25 mouse cellular contexts compared by ENCODE assay signal in the genomic region with DNA sequence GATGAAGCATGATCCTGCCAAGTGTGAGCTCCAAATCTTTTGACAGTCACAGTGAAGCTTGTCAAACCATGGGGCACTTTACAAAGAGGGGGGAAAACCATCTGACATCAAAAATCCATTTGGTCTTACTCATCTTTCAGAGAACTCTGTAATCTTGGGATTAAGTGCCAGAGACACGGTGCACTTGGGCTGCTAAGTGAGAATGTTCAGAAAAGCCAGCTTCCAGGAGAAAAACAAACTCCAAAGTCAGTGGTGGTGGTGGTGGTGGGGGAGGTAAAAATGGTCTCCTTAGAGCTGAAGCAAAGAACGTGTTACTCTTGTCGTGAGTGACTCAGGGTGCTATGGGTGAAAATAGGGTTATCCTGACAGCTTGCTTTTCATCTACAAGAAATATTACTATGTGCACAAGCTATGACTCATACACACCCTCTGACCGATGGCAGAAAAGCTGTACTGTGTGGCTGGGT. TPM values are rescaled to one million over a fixed set of nuclear protein-coding genes. Genes with fewer than 3 reads are reported as not detected.
DNase-seq lines count a peak whose midpoint lies in the region; ATAC-seq lines count a peak whose summit lies in the region.
"Had no signal": no experiment of that assay in that cellular context is flagged by ENCODE, and none has a peak within 500 bp of the region (broad histone marks: within the 10 kb centered on the region; RNA-seq: fewer than 3 reads in every experiment).

No protein-coding gene starts in this region.

- peaks cover 19% of the 10 kb centered on the region for H3K4me1 ChIP-seq in stomach, embryonic 16.5 days (ENCODE audit: control insufficient read depth, insufficient read depth, low read length)
- H3K4me1 ChIP-seq: forebrain, embryonic 15.5 days; liver, embryonic 15.5 days; midbrain, embryonic 13.5 days had no signal

- peak; percentile 80 for ATAC-seq in stomach, embryonic 16.5 days (ENCODE audit: insufficient read depth, low FRiP score)
- ATAC-seq: forebrain, embryonic 15.5 days; hindbrain, postnatal 0 days; intestine, embryonic 16.5 days; midbrain, embryonic 13.5 days had no signal

- peak overlapping the region; percentile 70 for H3K27ac ChIP-seq in stomach, embryonic 16.5 days (ENCODE audit: low read length)
- H3K27ac ChIP-seq: forebrain, embryonic 15.5 days; heart, embryonic 10.5 days; hindbrain, postnatal 0 days; left cerebral cortex, adult 2 months; liver, embryonic 15.5 days; midbrain, embryonic 13.5 days had no signal

- WGBS in stomach, embryonic 16.5 days = 27% methylated on average over 4 of the region's 4 CpGs

- no peaks in the 10 kb centered on the region for H3K27me3 ChIP-seq in stomach, embryonic 16.5 days (ENCODE audit: control insufficient read depth, insufficient read depth, low read length)
- H3K27me3 ChIP-seq: forebrain, embryonic 15.5 days; liver, embryonic 15.5 days; midbrain, embryonic 13.5 days had no signal

- H3K4me3 ChIP-seq in stomach, embryonic 16.5 days (replicated peaks; ENCODE audit: low read length) = no peak overlapping the region
- H3K4me3 ChIP-seq: forebrain, embryonic 15.5 days; heart, embryonic 10.5 days; left cerebral cortex, adult 2 months; liver, embryonic 15.5 days; midbrain, embryonic 13.5 days had no signal

- DNase-seq in 416B (ENCODE audit: low read depth) = peak; percentile 32
- DNase-seq in fibroblast of lung, adult 2 months (ENCODE audit: low read depth) = peak; percentile 57
- peak; percentile 42 for DNase-seq in lung, postnatal 14 days
- no peak for DNase-seq in layer of hippocampus, postnatal 10 days (ENCODE audit: low spot score in 2 of 2)
- no peak for DNase-seq in kidney, postnatal 4 days
- no peak for DNase-seq in spleen, adult 12 weeks (ENCODE audit: low spot score)
- DNase-seq: adrenal gland, postnatal 10 days; cerebellum, adult 2 months; cerebellum, postnatal 25 days; gastrocnemius, postnatal 10 days; kidney, adult 9 months; kidney, postnatal 14 days; left cerebral cortex, postnatal 4 days; liver; thymus, adult 18-20 months; thymus, postnatal 4 days had no signal

- H3K9me3 ChIP-seq in stomach, embryonic 16.5 days (replicated peaks; ENCODE audit: control insufficient read depth, low read length) = no peaks in the 10 kb centered on the region
- H3K9me3 ChIP-seq: forebrain, embryonic 15.5 days; heart, embryonic 10.5 days; liver, embryonic 15.5 days; midbrain, embryonic 13.5 days had no signal

- H3K4me2 ChIP-seq in stomach, embryonic 16.5 days (ENCODE audit: low read depth, low read length) = no peak overlapping the region
- H3K4me2 ChIP-seq: forebrain, embryonic 15.5 days; liver, embryonic 15.5 days; midbrain, embryonic 13.5 days had no signal

- no peaks in the 10 kb centered on the region for H3K36me3 ChIP-seq in stomach, embryonic 16.5 days (ENCODE audit: control insufficient read depth, insufficient read depth, low read length)
- H3K36me3 ChIP-seq: forebrain, embryonic 15.5 days; heart, embryonic 10.5 days; liver, embryonic 15.5 days; midbrain, embryonic 13.5 days had no signal

- H3K9ac ChIP-seq in stomach, embryonic 16.5 days (ENCODE audit: low read length) = no peak overlapping the region
- H3K9ac ChIP-seq: forebrain, embryonic 15.5 days; liver, embryonic 15.5 days; midbrain, embryonic 13.5 days had no signal

RNA-seq across cellular contexts. Expression of a gene that starts 33.5 kb away (rescaled TPM):
- 3.4 and 4.5 TPM in 2 replicates for polyA plus RNA-seq in stomach, embryonic 16.5 days (2015; fragmentation: Nextera tagmentation; extraction: Ambion mirVana)
- 1 to 10 TPM; 6.5 to 8.2 TPM for total RNA-seq in layer of hippocampus, postnatal 10 days (2021)
- total RNA-seq: monocyte, adult 5-6 weeks had no signal

Comparison
In these comparisons a context has a peak if more than half of its experiments do, and no peak if none do; other contexts are left out.
1. DNase-seq: peak in 416B (single experiment), fibroblast of lung, adult 2 months (single experiment) and lung, postnatal 14 days (single experiment); none in layer of hippocampus, postnatal 10 days (0 of 2), kidney, postnatal 4 days (0 of 2) and spleen, adult 12 weeks (single experiment).